Mouse (Mus musculus): ENCODE data around the gene Sp6. TPM values are rescaled to one million over a fixed set of nuclear protein-coding genes. Genes with fewer than 3 reads are reported as not detected.

Gene Sp6
- polyA plus RNA-seq, 1 experiment = not detected

- peaks cover 9% of the 10 kb centered on the region for H3K4me1 ChIP-seq (ENCODE audit: control insufficient read depth)
- TF ChIP-seq GATA1 (IDR thresholded peaks at IDR 0.05; ENCODE audit: low read length) = no peak
- no peak for TF ChIP-seq TAL1 (IDR thresholded peaks at IDR 0.05; ENCODE audit: low read length)
- no peaks in the 10 kb centered on the region for H3K9me3 ChIP-seq (ENCODE audit: control insufficient read depth, low read length)
- H3K36me3 ChIP-seq (ENCODE audit: control insufficient read depth) = peaks cover 31% of the 10 kb centered on the region
- no peak overlapping the region for H3K4me3 ChIP-seq (replicated peaks)
- H3K27me3 ChIP-seq (ENCODE audit: control insufficient read depth) = no peaks in the 10 kb centered on the region
Observed at GRCm38 (mm10) chr11:97063274-97063920, 50.2 kb downstream of the Sp6 start.

- Histone ChIP-seq H3K27me3 (ENCODE audit: control insufficient read depth) (no peaks in the 10 kb centered on the region), H3K4me1 (ENCODE audit: control insufficient read depth) (peaks cover 9% of the 10 kb centered on the region), H3K9me3 (ENCODE audit: control insufficient read depth, low read length) (no peaks in the 10 kb centered on the region), H3K4me3 (replicated peaks) (no peak overlapping the region), H3K36me3 (ENCODE audit: control insufficient read depth) (peaks cover 31% of the 10 kb centered on the region)
- TF ChIP-seq TAL1 (IDR thresholded peaks at IDR 0.05; ENCODE audit: low read length) (no peak), GATA1 (IDR thresholded peaks at IDR 0.05; ENCODE audit: low read length) (no peak)
Observed at GRCm38 (mm10) chr11:97063921-97064295, 50.7 kb downstream of the Sp6 start.

DNA sequence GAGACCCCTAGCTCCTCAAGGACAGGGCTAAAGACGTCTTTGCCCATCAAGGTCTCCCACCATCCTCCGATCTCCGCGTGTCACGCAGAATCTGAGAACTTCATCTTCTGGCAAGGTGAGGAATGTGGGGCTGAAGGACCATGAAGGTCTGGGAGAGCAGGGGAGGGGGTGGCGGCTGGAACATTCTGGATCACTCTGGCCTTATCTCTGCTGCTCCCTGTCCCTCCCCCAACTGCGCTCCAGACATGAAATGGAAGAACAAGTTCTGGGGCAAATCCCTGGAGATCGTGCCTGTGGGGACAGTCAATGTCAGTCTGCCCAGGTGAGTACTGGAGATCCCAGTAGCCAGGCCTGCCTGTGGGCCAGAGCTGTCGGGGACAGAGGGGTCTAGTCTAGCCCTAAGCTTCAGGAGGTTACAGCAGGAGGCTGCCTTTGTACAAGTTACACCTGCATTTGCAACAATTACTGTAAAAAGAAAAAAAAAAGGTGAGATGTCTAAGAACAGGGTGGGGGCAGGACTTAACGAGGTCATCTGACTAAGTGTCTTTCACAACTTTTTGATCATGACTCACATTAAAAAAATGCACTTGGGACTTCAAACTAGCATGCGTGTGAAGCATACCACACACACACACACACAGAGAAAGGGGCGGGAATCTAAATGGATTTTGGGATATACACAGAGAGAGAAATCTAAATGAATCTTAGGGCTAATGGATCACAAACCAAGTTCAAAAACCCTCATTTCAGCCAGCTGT is 52.5 kb downstream of the Sp6 start:
- no peaks in the 10 kb centered on the region for H3K9me3 ChIP-seq (ENCODE audit: control insufficient read depth, low read length)
- peaks cover 24% of the 10 kb centered on the region for H3K36me3 ChIP-seq (ENCODE audit: control insufficient read depth)
- H3K4me3 ChIP-seq (replicated peaks) = no peak overlapping the region
- no peak for TF ChIP-seq GATA1 (IDR thresholded peaks at IDR 0.05; ENCODE audit: low read length)
- no peak for TF ChIP-seq TAL1 (IDR thresholded peaks at IDR 0.05; ENCODE audit: low read length)
- H3K27me3 ChIP-seq (ENCODE audit: control insufficient read depth) = no peaks in the 10 kb centered on the region
- H3K4me1 ChIP-seq (ENCODE audit: control insufficient read depth) = peaks cover 9% of the 10 kb centered on the region

DNA sequence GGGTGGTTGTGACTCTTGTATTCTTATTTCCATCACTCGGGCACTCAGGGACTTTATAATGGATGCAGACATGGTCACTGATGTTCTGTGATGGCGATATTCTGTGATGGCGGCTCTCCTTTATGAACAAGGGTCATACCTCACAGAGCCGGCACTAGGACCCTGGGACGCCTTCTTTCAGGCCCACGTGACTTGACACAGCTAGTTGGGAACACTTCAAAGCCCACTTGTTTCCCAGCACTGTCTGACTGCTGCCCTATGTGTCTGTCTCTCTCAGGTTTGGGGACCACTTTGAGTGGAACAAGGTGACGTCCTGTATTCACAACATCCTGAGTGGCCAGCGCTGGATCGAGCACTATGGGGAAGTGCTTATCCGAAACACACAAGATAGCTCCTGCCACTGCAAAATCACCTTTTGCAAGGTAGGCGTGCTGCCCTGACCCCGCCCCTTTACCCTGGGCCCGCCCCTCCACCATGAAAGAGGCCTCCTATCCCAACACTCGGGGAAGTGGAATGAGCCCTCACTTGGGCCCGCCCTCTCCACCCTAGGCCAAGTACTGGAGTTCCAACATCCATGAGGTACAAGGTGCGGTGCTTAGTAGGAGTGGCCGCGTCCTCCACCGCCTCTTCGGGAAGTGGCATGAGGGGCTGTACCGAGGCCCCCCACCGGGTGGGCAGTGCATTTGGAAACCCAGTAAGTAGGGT is 53.6 kb downstream of the Sp6 start:
- no peaks in the 10 kb centered on the region for H3K27me3 ChIP-seq (ENCODE audit: control insufficient read depth)
- no peaks in the 10 kb centered on the region; the same call in 1 of the 2 replicates for H3K4me1 ChIP-seq (ENCODE audit: control insufficient read depth)
- H3K9me3 ChIP-seq (ENCODE audit: control insufficient read depth, low read length) = no peaks in the 10 kb centered on the region
- no peak overlapping the region for H3K4me3 ChIP-seq (replicated peaks)
- no peak for TF ChIP-seq GATA1 (IDR thresholded peaks at IDR 0.05; ENCODE audit: low read length)
- no peak for TF ChIP-seq TAL1 (IDR thresholded peaks at IDR 0.05; ENCODE audit: low read length)
- H3K36me3 ChIP-seq (ENCODE audit: control insufficient read depth) = peaks cover 16% of the 10 kb centered on the region

DNA sequence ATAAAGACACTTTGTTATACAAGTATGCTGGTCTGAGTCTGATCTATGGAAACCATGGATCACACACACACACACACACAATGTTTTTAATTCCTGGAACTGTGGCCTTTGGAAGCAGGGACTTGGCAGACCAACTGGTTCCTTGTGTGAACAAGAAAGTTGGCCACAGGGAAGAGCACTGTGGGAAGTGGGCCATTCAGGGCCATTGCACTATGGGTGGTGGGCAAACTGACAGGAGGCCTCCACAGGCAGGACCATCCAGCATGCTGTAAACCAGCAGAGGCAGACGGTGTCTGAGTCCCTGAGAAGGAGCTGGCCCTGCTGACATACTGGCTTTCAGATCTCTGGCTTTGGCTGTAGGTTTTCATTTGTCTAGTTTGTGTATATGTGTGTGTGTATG is 56.1 kb downstream of the Sp6 start:
- Histone ChIP-seq H3K9me3 (ENCODE audit: control insufficient read depth, low read length) (no peaks in the 10 kb centered on the region), H3K4me1 (ENCODE audit: control insufficient read depth) (no peaks in the 10 kb centered on the region; the same call in 1 of the 2 replicates), H3K27me3 (ENCODE audit: control insufficient read depth) (no peaks in the 10 kb centered on the region), H3K4me3 (replicated peaks) (no peak overlapping the region), H3K36me3 (ENCODE audit: control insufficient read depth) (peaks cover 16% of the 10 kb centered on the region)
- no peak for TF ChIP-seq TAL1 (IDR thresholded peaks at IDR 0.05; ENCODE audit: low read length)
- TF ChIP-seq GATA1 (IDR thresholded peaks at IDR 0.05; ENCODE audit: low read length) = no peak

- Histone ChIP-seq H3K9me3 (ENCODE audit: control insufficient read depth, low read length) (no peaks in the 10 kb centered on the region), H3K36me3 (ENCODE audit: control insufficient read depth) (peaks cover 16% of the 10 kb centered on the region), H3K4me3 (replicated peaks) (no peak overlapping the region), H3K27me3 (ENCODE audit: control insufficient read depth) (no peaks in the 10 kb centered on the region), H3K4me1 (ENCODE audit: control insufficient read depth) (no peaks in the 10 kb centered on the region; the same call in 1 of the 2 replicates)
- TF ChIP-seq TAL1 (IDR thresholded peaks at IDR 0.05; ENCODE audit: low read length) (no peak), GATA1 (IDR thresholded peaks at IDR 0.05; ENCODE audit: low read length) (no peak)
Observed at GRCm38 (mm10) chr11:97069770-97070169, 56.6 kb downstream of the Sp6 start.

DNA sequence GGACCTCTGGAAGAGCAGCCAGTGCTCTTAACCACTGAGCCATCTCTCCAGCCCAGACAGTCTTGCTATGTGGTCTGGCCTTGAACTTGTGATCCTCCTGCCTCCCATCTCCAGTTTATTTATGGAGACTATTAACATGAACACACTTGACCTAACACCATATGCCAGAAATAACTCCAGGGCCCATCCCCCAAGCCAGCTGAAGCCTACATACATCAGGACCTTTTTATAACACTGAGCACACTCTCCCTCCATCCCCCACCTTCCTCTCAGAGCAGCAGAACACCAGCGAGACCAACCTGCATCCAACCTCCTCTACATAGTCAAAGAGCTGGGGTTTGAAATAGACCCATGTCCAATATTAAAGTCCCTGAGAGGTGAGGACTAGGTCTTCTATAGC is 57.9 kb downstream of the Sp6 start:
- Histone ChIP-seq H3K9me3 (ENCODE audit: control insufficient read depth, low read length) (no peaks in the 10 kb centered on the region), H3K27me3 (ENCODE audit: control insufficient read depth) (no peaks in the 10 kb centered on the region), H3K4me3 (replicated peaks) (no peak overlapping the region), H3K36me3 (ENCODE audit: control insufficient read depth) (peaks cover 16% of the 10 kb centered on the region), H3K4me1 (ENCODE audit: control insufficient read depth) (no peaks in the 10 kb centered on the region; the same call in 1 of the 2 replicates)
- TF ChIP-seq TAL1 (IDR thresholded peaks at IDR 0.05; ENCODE audit: low read length) (no peak), GATA1 (IDR thresholded peaks at IDR 0.05; ENCODE audit: low read length) (no peak)

- Histone ChIP-seq H3K27me3 (ENCODE audit: control insufficient read depth) (no peaks in the 10 kb centered on the region), H3K36me3 (ENCODE audit: control insufficient read depth) (peaks cover 11% of the 10 kb centered on the region), H3K4me1 (ENCODE audit: control insufficient read depth) (no peaks in the 10 kb centered on the region), H3K4me3 (replicated peaks) (no peak overlapping the region), H3K9me3 (ENCODE audit: control insufficient read depth, low read length) (no peaks in the 10 kb centered on the region)
- no peak for TF ChIP-seq GATA1 (IDR thresholded peaks at IDR 0.05; ENCODE audit: low read length)
- TF ChIP-seq TAL1 (IDR thresholded peaks at IDR 0.05; ENCODE audit: low read length) = no peak
Observed at GRCm38 (mm10) chr11:97072533-97072932, 59.3 kb downstream of the Sp6 start.

DNA sequence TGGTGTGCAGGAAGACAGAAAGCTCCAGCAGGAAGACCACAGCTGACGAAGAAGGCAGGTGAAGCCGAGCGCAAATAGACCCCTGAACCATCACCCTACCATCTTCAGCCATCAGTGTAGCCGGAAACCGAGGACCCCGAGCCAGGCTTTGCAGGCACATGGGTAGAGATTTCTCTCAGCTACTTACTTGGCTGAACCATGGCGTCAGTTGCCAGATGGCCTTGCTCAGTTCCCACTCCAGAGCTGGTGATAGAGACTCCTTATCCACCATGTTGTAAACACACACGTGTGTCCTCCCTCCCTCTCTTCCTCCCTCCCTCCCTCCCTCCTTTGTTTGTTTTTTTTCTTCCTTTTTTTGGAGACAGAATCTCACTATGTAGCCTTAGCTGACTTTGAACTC is 61.0 kb downstream of the Sp6 start:
- H3K4me3 ChIP-seq (replicated peaks) = no peak overlapping the region
- H3K4me1 ChIP-seq (ENCODE audit: control insufficient read depth) = no peaks in the 10 kb centered on the region
- no peaks in the 10 kb centered on the region for H3K36me3 ChIP-seq (ENCODE audit: control insufficient read depth)
- H3K9me3 ChIP-seq (ENCODE audit: control insufficient read depth, low read length) = no peaks in the 10 kb centered on the region
- no peaks in the 10 kb centered on the region for H3K27me3 ChIP-seq (ENCODE audit: control insufficient read depth)
- no peak for TF ChIP-seq GATA1 (IDR thresholded peaks at IDR 0.05; ENCODE audit: low read length)
- no peak for TF ChIP-seq TAL1 (IDR thresholded peaks at IDR 0.05; ENCODE audit: low read length)

Other genes with a start within 250 kb of the Sp6 start
- gene Snx11, start 235.8 kb upstream of the Sp6 start, polyA plus RNA-seq (2012) = 1.4 TPM in 2 replicates
- 1.5 and 2.7 TPM in 2 replicates for gene Cbx1, start 224.3 kb upstream of the Sp6 start, polyA plus RNA-seq (2012)
- 3.7 and 4.6 TPM in 2 replicates for gene Nfe2l1, start 183.4 kb upstream of the Sp6 start, polyA plus RNA-seq (2012)
- gene Copz2, start 163.5 kb upstream of the Sp6 start, polyA plus RNA-seq (2012) = 0.20 TPM in 1 of 2 replicates, not detected in the other
- 2.9 and 4.8 TPM in 2 replicates for gene Cdk5rap3, start 96.9 kb upstream of the Sp6 start, polyA plus RNA-seq (2012)
- gene Prr15l, start 85.3 kb upstream of the Sp6 start, polyA plus RNA-seq (2012) = 0.95 and 3.0 TPM in 2 replicates
- gene Pnpo, start 69.4 kb upstream of the Sp6 start, polyA plus RNA-seq (2012) = 42.1 and 83.7 TPM in 2 replicates
- gene Sp2, start 30.4 kb upstream of the Sp6 start, polyA plus RNA-seq (2012) = 16.7 and 23.0 TPM in 2 replicates
- gene Scrn2, start 16.5 kb downstream of the Sp6 start, polyA plus RNA-seq (2012) = 0.27 and 0.41 TPM in 2 replicates
- gene Lrrc46, start 28.0 kb downstream of the Sp6 start, polyA plus RNA-seq (2012) = not detected in 2 replicates
- 1.7 and 2.4 TPM in 2 replicates for gene Mrpl10, start 28.2 kb downstream of the Sp6 start, polyA plus RNA-seq (2012)
- 0.10 and 0.16 TPM in 2 replicates for gene Osbpl7, start 37.2 kb downstream of the Sp6 start, polyA plus RNA-seq (2012)
- 0.02 TPM in 1 of 2 replicates, not detected in the other for gene Tbx21, start 101.9 kb downstream of the Sp6 start, polyA plus RNA-seq (2012)
- gene Tbkbp1, start 138.1 kb downstream of the Sp6 start, polyA plus RNA-seq (2012) = 0.12 and 0.15 TPM in 2 replicates
- gene Kpnb1, start 174.5 kb downstream of the Sp6 start, polyA plus RNA-seq (2012) = 2.4 and 2.5 TPM in 2 replicates